Mouse (Mus musculus): ENCODE measurements around the gene BC004004. TPM values are rescaled to one million over a fixed set of nuclear protein-coding genes. Genes with fewer than 3 reads are reported as not detected.
"Not testable (repeated sequence)": the region's sequence is repeated elsewhere in the genome, so short reads cannot be mapped to it uniquely, and the experiment has no call there.

The BC004004 gene
- polyA plus RNA-seq, 1 experiment from 2014 or later: 108 TPM

DNA sequence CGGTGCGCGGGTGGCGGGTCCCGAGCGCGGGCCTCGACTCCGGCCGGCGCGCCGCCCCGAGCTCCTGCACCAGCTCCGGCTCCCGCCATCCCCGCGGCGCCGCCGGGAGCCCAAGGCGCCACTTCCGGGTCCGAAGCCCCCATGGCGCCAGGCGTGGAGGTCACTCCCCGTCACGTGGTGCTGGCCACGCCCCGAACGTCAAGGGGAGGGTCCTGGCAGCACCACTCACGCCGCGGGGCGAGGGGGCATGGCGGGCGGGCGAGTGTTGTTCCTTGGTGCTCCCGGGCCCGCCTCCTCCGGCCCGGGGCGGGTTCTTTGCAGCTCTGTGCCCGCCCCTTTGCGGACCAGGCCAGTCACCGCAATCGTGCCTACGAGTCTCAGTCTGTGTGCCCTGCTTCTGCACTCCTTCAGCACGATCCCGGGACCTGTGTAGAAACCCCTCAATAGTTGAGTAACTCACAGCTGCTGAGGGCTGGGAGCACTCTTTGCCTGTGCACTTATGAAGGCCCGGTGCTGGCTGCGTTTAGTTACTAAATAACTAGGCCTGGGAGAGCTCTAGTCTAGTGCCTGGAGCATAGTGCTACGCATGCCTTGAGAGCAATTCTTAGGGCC, 79.2 kb downstream of the BC004004 start, which contains the start of gene Mtch1:
TSS of gene Mtch1 (minus strand) at position 290 of the 612 bp plus-strand sequence.
- peak within 1 kb of the TSS; percentile 51 for H3K27ac ChIP-seq
- peak within 1 kb of the TSS; percentile 87 for H3K4me3 ChIP-seq (ENCODE audit: inconsistent target)
- peaks cover 46% of the 10 kb centered on the region for H3K79me2 ChIP-seq (ENCODE audit: inconsistent target)
- WGBS (ENCODE audit: missing documents): 2% methylated on average over 45 of the region's 53 CpGs
- H3K36me3 ChIP-seq (ENCODE audit: inconsistent target): peaks cover 10% of the 10 kb centered on the region; the same call in 1 of the 2 replicates

GRCm38 (mm10) chr17:29348996-29349395, 80.4 kb downstream of the BC004004 start:
- H3K27ac ChIP-seq: no peak overlapping the region
- H3K4me3 ChIP-seq (ENCODE audit: inconsistent target): no peak overlapping the region
- peaks cover 33% of the 10 kb centered on the region for H3K79me2 ChIP-seq (ENCODE audit: inconsistent target)
- WGBS (ENCODE audit: missing documents): 97% methylated on average over 2 of the region's 2 CpGs
- H3K36me3 ChIP-seq (ENCODE audit: inconsistent target): no peaks in the 10 kb centered on the region

- H3K27ac ChIP-seq; H3K36me3 ChIP-seq (ENCODE audit: inconsistent target); H3K4me3 ChIP-seq (ENCODE audit: inconsistent target): not testable (repeated sequence)
- H3K79me2 ChIP-seq (ENCODE audit: inconsistent target): peaks cover 13% of the 10 kb centered on the region
- WGBS (ENCODE audit: missing documents): 92% methylated on average over 5 of the region's 5 CpGs
These were observed 82.5 kb downstream of the BC004004 start for GRCm38 (mm10) chr17:29351056-29351455.

- no peaks in the 10 kb centered on the region for H3K79me2 ChIP-seq (ENCODE audit: inconsistent target)
- no peak overlapping the region for H3K27ac ChIP-seq
- H3K4me3 ChIP-seq (ENCODE audit: inconsistent target): no peak overlapping the region
- H3K36me3 ChIP-seq (ENCODE audit: inconsistent target): no peaks in the 10 kb centered on the region
- WGBS (ENCODE audit: missing documents): 91% methylated on average over 5 of the region's 5 CpGs
These were observed 86.9 kb downstream of the BC004004 start for GRCm38 (mm10) chr17:29355461-29355840.

DNA sequence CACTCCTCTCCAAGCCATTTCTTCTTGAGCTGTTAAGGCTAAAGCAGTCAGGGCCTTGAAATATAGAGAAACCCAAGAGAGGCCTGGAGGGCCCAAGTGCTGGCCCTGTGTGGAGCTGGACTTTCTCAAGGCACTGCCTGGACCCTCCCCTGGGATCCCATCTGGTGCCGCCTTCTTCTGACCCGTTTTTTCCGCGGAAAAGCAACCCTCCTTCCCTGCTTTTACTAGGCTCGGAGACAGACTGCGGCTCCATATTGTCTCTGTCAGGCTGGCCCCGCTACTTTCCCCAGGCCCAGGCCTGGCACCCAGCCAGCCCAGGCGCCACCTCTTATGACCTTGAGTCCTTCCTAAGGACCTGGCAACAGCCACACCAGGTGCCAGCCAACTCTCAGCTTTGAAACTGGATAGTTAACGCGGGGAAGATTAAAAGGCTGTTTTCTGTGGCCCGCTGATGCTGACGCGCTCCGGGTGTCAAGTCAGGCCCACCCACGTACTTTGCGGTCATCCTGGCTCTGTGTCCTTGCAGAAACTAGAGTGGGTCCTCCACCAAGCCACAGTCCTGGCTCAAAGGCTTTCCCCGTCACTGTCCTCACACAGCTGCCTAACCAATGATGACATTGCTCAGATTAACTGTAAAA, 87.4 kb downstream of the BC004004 start:
- peaks cover 2% of the 10 kb centered on the region; the same call in 1 of the 2 replicates for H3K79me2 ChIP-seq (ENCODE audit: inconsistent target)
- no peak overlapping the region for H3K27ac ChIP-seq
- 79% methylated on average over 17 of the region's 17 CpGs for WGBS (ENCODE audit: missing documents)
- H3K36me3 ChIP-seq (ENCODE audit: inconsistent target): no peaks in the 10 kb centered on the region
- H3K4me3 ChIP-seq (ENCODE audit: inconsistent target): no peak overlapping the region

GRCm38 (mm10) chr17:29356479-29356856, 87.9 kb downstream of the BC004004 start:
- Histone ChIP-seq H3K27ac (no peak overlapping the region), H3K36me3 (ENCODE audit: inconsistent target) (no peaks in the 10 kb centered on the region), H3K79me2 (ENCODE audit: inconsistent target) (peaks cover 7% of the 10 kb centered on the region; the same call in 1 of the 2 replicates), H3K4me3 (ENCODE audit: inconsistent target) (no peak overlapping the region)
- WGBS (ENCODE audit: missing documents): 65% methylated on average over 11 of the region's 11 CpGs

- no peak overlapping the region for H3K27ac ChIP-seq
- H3K36me3 ChIP-seq (ENCODE audit: inconsistent target): no peaks in the 10 kb centered on the region
- H3K79me2 ChIP-seq (ENCODE audit: inconsistent target): peaks cover 12% of the 10 kb centered on the region; the same call in 1 of the 2 replicates
- 52% methylated on average over 9 of the region's 9 CpGs for WGBS (ENCODE audit: missing documents)
- H3K4me3 ChIP-seq (ENCODE audit: inconsistent target): no peak overlapping the region
These were observed 88.3 kb downstream of the BC004004 start for GRCm38 (mm10) chr17:29356882-29357281.

DNA sequence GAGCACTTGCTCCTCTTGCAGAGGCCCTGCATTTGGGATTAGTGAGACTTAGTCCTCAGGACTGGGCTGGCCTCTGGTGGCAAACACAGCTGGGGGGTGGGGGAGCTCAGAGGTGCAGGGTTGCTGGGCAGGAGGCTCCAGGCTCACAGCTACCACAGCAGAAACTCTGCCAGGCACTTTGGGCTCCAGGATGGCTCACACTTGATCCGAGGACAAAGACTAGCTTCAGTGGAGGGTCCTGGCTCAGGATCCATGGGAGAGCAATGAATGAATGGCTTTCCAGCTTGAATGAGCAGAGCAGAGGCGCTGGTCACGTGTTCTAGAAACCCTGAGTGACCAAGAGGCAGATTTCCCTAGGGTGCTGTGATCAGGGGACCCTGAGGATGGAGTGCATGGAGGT, 90.3 kb downstream of the BC004004 start:
- H3K4me3 ChIP-seq (ENCODE audit: inconsistent target): no peak overlapping the region
- H3K27ac ChIP-seq: no peak overlapping the region
- 83% methylated on average over 3 of the region's 3 CpGs for WGBS (ENCODE audit: missing documents)
- H3K36me3 ChIP-seq (ENCODE audit: inconsistent target): no peaks in the 10 kb centered on the region
- H3K79me2 ChIP-seq (ENCODE audit: inconsistent target): peaks cover 27% of the 10 kb centered on the region

DNA sequence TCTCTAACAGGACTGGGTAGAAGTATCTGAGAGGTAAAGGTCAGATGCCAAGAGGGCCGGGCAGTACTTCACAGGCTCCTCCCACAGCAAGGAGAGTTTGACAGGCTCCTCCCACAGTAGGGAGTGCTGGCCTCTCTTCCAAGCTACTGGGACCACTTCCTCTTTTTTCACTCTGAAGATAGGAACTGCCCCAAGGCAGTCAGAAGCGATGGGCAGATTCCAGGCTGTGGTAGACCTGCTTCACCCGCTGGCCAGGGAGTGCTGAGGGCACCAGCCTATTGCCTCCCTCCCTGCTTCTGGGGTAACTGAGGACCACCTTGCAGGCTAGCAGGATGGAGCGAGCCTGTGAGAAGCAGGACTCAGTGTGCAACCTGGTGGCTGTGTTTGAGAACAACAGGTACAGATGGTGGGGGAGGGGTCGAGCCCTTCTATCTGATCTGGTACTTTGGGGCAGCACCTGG, 92.2 kb downstream of the BC004004 start, which contains the start of gene Fgd2:
TSS of gene Fgd2 (plus strand) at position 154 of the 461 bp plus-strand sequence.
- WGBS (ENCODE audit: missing documents): 0% methylated on average over 5 of the region's 5 CpGs
- H3K36me3 ChIP-seq (ENCODE audit: inconsistent target): peaks cover 16% of the 10 kb centered on the region
- peak within 1 kb of the TSS; percentile 91 for H3K27ac ChIP-seq
- peaks cover 42% of the 10 kb centered on the region for H3K79me2 ChIP-seq (ENCODE audit: inconsistent target)
- H3K4me3 ChIP-seq (ENCODE audit: inconsistent target): peak within 1 kb of the TSS; percentile 77

- 7% methylated on average over 8 of the region's 8 CpGs for WGBS (ENCODE audit: missing documents)
- H3K79me2 ChIP-seq (ENCODE audit: inconsistent target): peaks cover 42% of the 10 kb centered on the region
- H3K4me3 ChIP-seq (ENCODE audit: inconsistent target): peak overlapping the region; percentile 77
- H3K27ac ChIP-seq: peak overlapping the region; percentile 91
- peaks cover 30% of the 10 kb centered on the region for H3K36me3 ChIP-seq (ENCODE audit: inconsistent target)
These were observed 93.5 kb downstream of the BC004004 start for GRCm38 (mm10) chr17:29361982-29362691.

GRCm38 (mm10) chr17:29363109-29363508, 94.5 kb downstream of the BC004004 start:
- 57% methylated on average over 8 of the region's 8 CpGs for WGBS (ENCODE audit: missing documents)
- Histone ChIP-seq H3K36me3 (ENCODE audit: inconsistent target) (peaks cover 40% of the 10 kb centered on the region), H3K27ac (peak overlapping the region; percentile 91), H3K79me2 (ENCODE audit: inconsistent target) (peaks cover 42% of the 10 kb centered on the region), H3K4me3 (ENCODE audit: inconsistent target) (peak overlapping the region; percentile 77; the same call in 1 of the 2 replicates)

Other genes with a start within 250 kb of the BC004004 start
- gene Srsf3, start 236.2 kb upstream of the BC004004 start, polyA plus RNA-seq (2018): 60.3 to 155 TPM (median 85.0 TPM) in 3 replicates
- gene Cdkn1a, start 177.8 kb upstream of the BC004004 start, polyA plus RNA-seq (2018): 176 to 305 TPM (median 287 TPM) in 3 replicates
- 0.33 to 1.5 TPM (median 0.94 TPM) in 3 replicates for gene Rab44, start 154.6 kb upstream of the BC004004 start, polyA plus RNA-seq (2018)
- not detected in 3 replicates for gene Cpne5, start 30.6 kb upstream of the BC004004 start, polyA plus RNA-seq (2018)
- gene Ppil1, start 4.6 kb upstream of the BC004004 start, polyA plus RNA-seq (2018): 10.6 to 36.8 TPM (median 15.8 TPM) in 3 replicates
- 0.22 TPM in 1 of 3 replicates, not detected in the others for gene Pi16, start 48.9 kb downstream of the BC004004 start, polyA plus RNA-seq (2018)
- gene Mtch1, start 79.1 kb downstream of the BC004004 start, polyA plus RNA-seq (2018): 107 to 155 TPM (median 130 TPM) in 3 replicates
- gene Fgd2, start 92.1 kb downstream of the BC004004 start, polyA plus RNA-seq (2018): 29.2 to 94.0 TPM (median 43.1 TPM) in 3 replicates
- 30.0 to 53.7 TPM (median 48.6 TPM) in 3 replicates for gene Pim1, start 222.0 kb downstream of the BC004004 start, polyA plus RNA-seq (2018)